Mouse (Mus musculus): ENCODE results near the gene Hnrnpf. TPM values are rescaled to one million over a fixed set of nuclear protein-coding genes. Genes with fewer than 3 reads are reported as not detected.
A peak's percentile ranks its signal among the peaks of the same experiment; 100 is the strongest.

Gene Hnrnpf
- total and polyA plus RNA-seq, 2 experiments: 89.3 to 188 TPM

- Histone ChIP-seq H3K79me2 (ENCODE audit: control insufficient read depth, insufficient read depth, low read length) (no peaks in the 10 kb centered on the region), H3K27ac (replicated peaks; ENCODE audit: insufficient read depth, low read depth, low read length) (no peak overlapping the region), H3K4me3 (ENCODE audit: insufficient read depth, low read depth, low read length) (no peak overlapping the region), H3K36me3 (ENCODE audit: control insufficient read depth, insufficient read depth, low read length) (peaks cover 2% of the 10 kb centered on the region; the same call in 1 of the 2 replicates), H3K27me3 (ENCODE audit: control insufficient read depth, insufficient read depth, low read length) (no peaks in the 10 kb centered on the region), H3K9ac (ENCODE audit: low read depth, low read length) (no peak overlapping the region), H3K4me1 (ENCODE audit: control insufficient read depth, insufficient read depth, low read length) (peaks cover 4% of the 10 kb centered on the region)
- DNase-seq (ENCODE audit: extremely low read depth, low read depth, low spot score): no peak
- TF ChIP-seq CTCF (IDR thresholded peaks at IDR 0.05; ENCODE audit: low read depth, low read length) (no peak), POLR2A (IDR thresholded peaks at IDR 0.05; ENCODE audit: extremely low read depth, insufficient read depth, low read length) (no peak)
- WGBS: 74% methylated on average over 2 of the region's 2 CpGs
Measured at GRCm38 (mm10) chr6:117885943-117886342, 14.2 kb upstream of the Hnrnpf start.

GRCm38 (mm10) chr6:117888032-117888431, 12.1 kb upstream of the Hnrnpf start:
- Histone ChIP-seq H3K27me3 (ENCODE audit: control insufficient read depth, insufficient read depth, low read length) (no peaks in the 10 kb centered on the region), H3K9ac (ENCODE audit: low read depth, low read length) (no peak overlapping the region), H3K36me3 (ENCODE audit: control insufficient read depth, insufficient read depth, low read length) (peaks cover 2% of the 10 kb centered on the region; the same call in 1 of the 2 replicates), H3K27ac (replicated peaks; ENCODE audit: insufficient read depth, low read depth, low read length) (no peak overlapping the region), H3K4me1 (ENCODE audit: control insufficient read depth, insufficient read depth, low read length) (peaks cover 9% of the 10 kb centered on the region), H3K79me2 (ENCODE audit: control insufficient read depth, insufficient read depth, low read length) (no peaks in the 10 kb centered on the region), H3K4me3 (ENCODE audit: insufficient read depth, low read depth, low read length) (no peak overlapping the region)
- TF ChIP-seq CTCF (IDR thresholded peaks at IDR 0.05; ENCODE audit: low read depth, low read length) (no peak), POLR2A (IDR thresholded peaks at IDR 0.05; ENCODE audit: extremely low read depth, insufficient read depth, low read length) (no peak)
- 75% methylated on average over 1 of the region's 1 CpGs for WGBS
- no peak for DNase-seq (ENCODE audit: extremely low read depth, low read depth, low spot score)

- peaks cover 2% of the 10 kb centered on the region; the same call in 1 of the 2 replicates for H3K36me3 ChIP-seq (ENCODE audit: control insufficient read depth, insufficient read depth, low read length)
- no peaks in the 10 kb centered on the region for H3K27me3 ChIP-seq (ENCODE audit: control insufficient read depth, insufficient read depth, low read length)
- no peaks in the 10 kb centered on the region for H3K79me2 ChIP-seq (ENCODE audit: control insufficient read depth, insufficient read depth, low read length)
- no peak overlapping the region for H3K4me3 ChIP-seq (ENCODE audit: insufficient read depth, low read depth, low read length)
- 90% methylated on average over 2 of the region's 2 CpGs for WGBS
- peaks cover 9% of the 10 kb centered on the region for H3K4me1 ChIP-seq (ENCODE audit: control insufficient read depth, insufficient read depth, low read length)
- no peak for DNase-seq (ENCODE audit: extremely low read depth, low read depth, low spot score)
- TF ChIP-seq CTCF (IDR thresholded peaks at IDR 0.05; ENCODE audit: low read depth, low read length) (no peak), POLR2A (IDR thresholded peaks at IDR 0.05; ENCODE audit: extremely low read depth, insufficient read depth, low read length) (no peak)
- no peak overlapping the region for H3K9ac ChIP-seq (ENCODE audit: low read depth, low read length)
- H3K27ac ChIP-seq (replicated peaks; ENCODE audit: insufficient read depth, low read depth, low read length): no peak overlapping the region
Measured at GRCm38 (mm10) chr6:117888642-117889096, 11.5 kb upstream of the Hnrnpf start.

- H3K9ac ChIP-seq (ENCODE audit: low read depth, low read length): no peak overlapping the region
- no peak overlapping the region for H3K27ac ChIP-seq (replicated peaks; ENCODE audit: insufficient read depth, low read depth, low read length)
- H3K36me3 ChIP-seq (ENCODE audit: control insufficient read depth, insufficient read depth, low read length): 0 out of 2 replicates have a peak, but pooled peaks cover 2% of the 10 kb centered on the region
- H3K4me1 ChIP-seq (ENCODE audit: control insufficient read depth, insufficient read depth, low read length): peaks cover 9% of the 10 kb centered on the region
- WGBS: 87% methylated on average over 6 of the region's 6 CpGs
- DNase-seq (ENCODE audit: extremely low read depth, low read depth, low spot score): no peak
- TF ChIP-seq CTCF (IDR thresholded peaks at IDR 0.05; ENCODE audit: low read depth, low read length) (no peak), POLR2A (IDR thresholded peaks at IDR 0.05; ENCODE audit: extremely low read depth, insufficient read depth, low read length) (no peak)
- no peaks in the 10 kb centered on the region for H3K27me3 ChIP-seq (ENCODE audit: control insufficient read depth, insufficient read depth, low read length)
- H3K79me2 ChIP-seq (ENCODE audit: control insufficient read depth, insufficient read depth, low read length): no peaks in the 10 kb centered on the region
- H3K4me3 ChIP-seq (ENCODE audit: insufficient read depth, low read depth, low read length): no peak overlapping the region
Measured at GRCm38 (mm10) chr6:117890257-117890656, 9.9 kb upstream of the Hnrnpf start.

- WGBS: 41% methylated on average over 14 of the region's 14 CpGs
- peak; percentile 80 for DNase-seq (ENCODE audit: extremely low read depth, low read depth, low spot score)
- H3K79me2 ChIP-seq (ENCODE audit: control insufficient read depth, insufficient read depth, low read length): no peaks in the 10 kb centered on the region
- H3K9ac ChIP-seq (ENCODE audit: low read depth, low read length): peak overlapping the region; percentile 39; the same call in 1 of the 2 replicates
- no peak overlapping the region for H3K4me3 ChIP-seq (ENCODE audit: insufficient read depth, low read depth, low read length)
- H3K36me3 ChIP-seq (ENCODE audit: control insufficient read depth, insufficient read depth, low read length): no peaks in the 10 kb centered on the region
- H3K27me3 ChIP-seq (ENCODE audit: control insufficient read depth, insufficient read depth, low read length): no peaks in the 10 kb centered on the region
- H3K27ac ChIP-seq (replicated peaks; ENCODE audit: insufficient read depth, low read depth, low read length): peak overlapping the region; percentile 82
- peaks cover 9% of the 10 kb centered on the region for H3K4me1 ChIP-seq (ENCODE audit: control insufficient read depth, insufficient read depth, low read length)
- TF ChIP-seq CTCF (IDR thresholded peaks at IDR 0.05; ENCODE audit: low read depth, low read length) (no peak), POLR2A (IDR thresholded peaks at IDR 0.05; ENCODE audit: extremely low read depth, insufficient read depth, low read length) (no peak)
Measured at GRCm38 (mm10) chr6:117891369-117892160, 8.6 kb upstream of the Hnrnpf start.

GRCm38 (mm10) chr6:117892386-117892785, 7.7 kb upstream of the Hnrnpf start:
- H3K36me3 ChIP-seq (ENCODE audit: control insufficient read depth, insufficient read depth, low read length): no peaks in the 10 kb centered on the region
- H3K9ac ChIP-seq (ENCODE audit: low read depth, low read length): no peak overlapping the region
- TF ChIP-seq POLR2A (IDR thresholded peaks at IDR 0.05; ENCODE audit: extremely low read depth, insufficient read depth, low read length) (no peak), CTCF (IDR thresholded peaks at IDR 0.05; ENCODE audit: low read depth, low read length) (no peak)
- H3K4me1 ChIP-seq (ENCODE audit: control insufficient read depth, insufficient read depth, low read length): peaks cover 9% of the 10 kb centered on the region
- WGBS: 88% methylated on average over 3 of the region's 3 CpGs
- H3K79me2 ChIP-seq (ENCODE audit: control insufficient read depth, insufficient read depth, low read length): no peaks in the 10 kb centered on the region
- DNase-seq (ENCODE audit: extremely low read depth, low read depth, low spot score): no peak
- no peak overlapping the region for H3K27ac ChIP-seq (replicated peaks; ENCODE audit: insufficient read depth, low read depth, low read length)
- H3K27me3 ChIP-seq (ENCODE audit: control insufficient read depth, insufficient read depth, low read length): no peaks in the 10 kb centered on the region
- no peak overlapping the region for H3K4me3 ChIP-seq (ENCODE audit: insufficient read depth, low read depth, low read length)
